Mouse (Mus musculus) WW6 (cell line): ENCODE data around the gene Gpr157.

Source experiments
- DNase-seq: peaks from one replicate; pipeline ENCODE4 v3.0.0-alpha.2; 2013; ENCODE audit warnings: low read depth, low spot score

Gpr157 gene

GRCm38 (mm10) chr4:150110373-150110772 lies 23.2 kb downstream of the Gpr157 start:
- no peak for DNase-seq

- no peak for DNase-seq
Observed at GRCm38 (mm10) chr4:150112867-150113266, 25.7 kb downstream of the Gpr157 start.

- no peak for DNase-seq
Observed at GRCm38 (mm10) chr4:150114505-150115061, 27.4 kb downstream of the Gpr157 start.

GRCm38 (mm10) chr4:150117311-150117710 lies 30.1 kb downstream of the Gpr157 start:
- no peak for DNase-seq

GRCm38 (mm10) chr4:150118163-150118562 lies 31.0 kb downstream of the Gpr157 start:
- no peak for DNase-seq

DNA sequence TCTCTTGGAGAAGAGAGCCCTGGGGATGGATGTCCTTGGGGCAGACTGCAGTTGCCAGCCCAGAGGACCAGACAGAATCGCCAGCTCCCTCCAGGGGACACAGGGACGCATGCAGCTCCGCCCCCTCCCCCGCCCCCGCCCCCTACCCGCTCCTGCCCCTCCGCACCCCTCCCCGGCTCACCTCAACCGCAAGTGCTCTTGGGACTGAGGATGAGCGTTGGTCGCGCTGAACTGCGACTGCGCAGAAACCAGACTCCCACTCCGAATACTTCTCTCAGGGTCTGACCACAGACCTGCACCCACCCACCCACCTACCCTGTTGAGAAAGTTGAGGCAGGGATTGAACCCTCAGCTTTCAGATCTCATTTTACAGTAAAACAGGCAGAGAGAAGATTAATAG lies 31.9 kb downstream of the Gpr157 start, which contains the start of gene Slc2a5:
Gene Slc2a5 (plus strand): TSS at position 229 of the 400 bp plus-strand sequence.
- no peak for DNase-seq

DNA sequence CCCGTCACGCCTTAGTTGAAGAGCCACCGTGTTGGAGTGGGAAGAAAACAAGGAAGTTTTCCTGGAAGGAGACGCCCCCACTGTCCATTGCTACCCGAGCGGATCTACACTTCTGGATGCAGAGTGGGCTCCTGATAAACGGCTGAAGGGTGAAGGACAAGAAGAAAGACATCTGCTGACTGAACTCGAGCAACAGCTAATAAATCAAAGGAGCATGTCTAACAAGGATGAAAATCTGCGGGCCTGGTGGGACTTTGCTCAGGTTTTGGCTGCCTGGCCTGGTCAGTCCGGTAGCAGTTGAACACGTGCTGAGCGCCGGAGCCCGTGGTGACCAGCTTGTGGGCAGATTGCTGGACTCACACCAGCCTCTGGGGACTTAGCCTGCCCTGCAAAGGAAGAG lies 32.5 kb downstream of the Gpr157 start:
- no peak for DNase-seq

GRCm38 (mm10) chr4:150120173-150120833 lies 33.1 kb downstream of the Gpr157 start:
- DNase-seq = no peak

GRCm38 (mm10) chr4:150121430-150121829 lies 34.3 kb downstream of the Gpr157 start:
- no peak for DNase-seq

DNA sequence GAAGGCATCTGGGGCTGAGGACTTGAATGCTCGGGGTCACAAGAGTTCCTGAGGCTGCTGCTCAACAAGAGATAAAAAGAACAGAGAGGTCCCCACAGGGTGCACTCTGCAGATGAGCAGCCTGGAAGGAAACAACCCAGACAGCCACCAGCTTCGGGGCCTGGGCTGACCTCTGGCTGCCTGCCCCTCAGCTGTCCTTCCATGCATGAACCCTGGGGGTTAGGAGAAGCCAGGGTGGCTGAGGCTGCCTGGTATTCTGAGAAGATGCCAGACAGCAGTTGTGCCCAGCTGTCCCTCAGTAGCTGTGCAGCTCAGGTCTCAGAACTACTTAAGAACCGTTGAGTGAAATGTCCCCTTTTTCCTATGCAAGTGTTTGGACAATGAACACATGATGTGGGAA lies 35.3 kb downstream of the Gpr157 start:
- DNase-seq = no peak

DNA sequence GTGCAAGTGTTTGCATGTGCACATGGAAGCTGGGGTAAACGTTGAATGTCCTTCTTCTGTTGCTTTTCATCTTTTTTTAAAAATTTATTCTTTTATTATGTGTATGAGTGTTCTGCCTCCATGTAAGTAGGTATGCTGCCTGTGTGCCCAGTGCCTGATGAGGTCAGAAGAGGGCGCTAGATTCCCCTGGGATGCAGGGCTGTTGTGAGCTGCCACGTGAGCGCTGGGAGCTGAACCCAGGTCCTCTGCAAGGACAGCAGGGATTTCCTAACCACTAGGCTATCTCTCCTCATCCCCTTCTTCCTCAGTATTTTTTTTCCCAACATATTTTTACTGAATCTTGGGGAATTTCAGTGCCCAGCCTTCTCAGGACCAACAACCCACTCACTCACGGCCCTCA lies 39.2 kb downstream of the Gpr157 start:
- no peak for DNase-seq

DNA sequence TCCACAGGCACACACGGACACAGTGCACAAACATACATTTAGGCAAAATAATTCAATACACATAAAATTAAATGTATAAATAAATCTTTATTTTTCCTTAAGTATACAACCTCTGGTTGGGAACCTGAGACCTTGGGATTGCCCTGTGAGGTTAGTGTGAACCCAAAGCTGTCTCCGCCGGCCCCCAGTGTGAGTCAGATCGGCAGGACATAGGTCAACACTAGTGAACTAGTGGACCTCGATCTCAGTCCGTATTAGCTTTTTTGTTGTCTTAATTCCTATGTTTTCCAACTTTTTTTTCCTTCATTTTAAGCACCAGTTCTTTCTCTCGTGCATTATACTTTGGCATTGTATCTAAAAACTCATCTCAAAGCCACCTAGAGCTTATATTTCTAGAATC lies 40.7 kb downstream of the Gpr157 start:
- DNase-seq = no peak

GRCm38 (mm10) chr4:150128571-150128970 lies 41.4 kb downstream of the Gpr157 start:
- no peak for DNase-seq

DNA sequence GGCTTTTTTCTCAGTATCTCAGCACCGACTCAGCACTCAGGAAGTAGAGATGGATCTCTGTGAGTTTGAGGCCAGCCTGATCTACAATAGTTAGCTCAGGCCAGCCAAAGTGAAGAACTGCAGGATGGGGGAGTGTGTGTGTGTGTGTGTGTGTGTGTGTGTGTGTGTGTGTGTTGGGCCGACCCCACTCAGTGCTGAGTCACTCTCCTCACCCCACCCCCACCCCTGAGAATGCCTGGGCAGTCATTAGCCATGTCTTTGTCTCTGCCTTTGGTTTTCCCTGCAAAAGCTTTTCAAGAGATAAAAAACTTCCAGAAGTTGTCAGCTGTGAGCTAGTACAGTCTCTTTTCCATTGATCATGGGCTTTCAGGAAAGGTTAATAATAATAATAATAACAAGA lies 43.5 kb downstream of the Gpr157 start:
- DNase-seq = no peak

DNA sequence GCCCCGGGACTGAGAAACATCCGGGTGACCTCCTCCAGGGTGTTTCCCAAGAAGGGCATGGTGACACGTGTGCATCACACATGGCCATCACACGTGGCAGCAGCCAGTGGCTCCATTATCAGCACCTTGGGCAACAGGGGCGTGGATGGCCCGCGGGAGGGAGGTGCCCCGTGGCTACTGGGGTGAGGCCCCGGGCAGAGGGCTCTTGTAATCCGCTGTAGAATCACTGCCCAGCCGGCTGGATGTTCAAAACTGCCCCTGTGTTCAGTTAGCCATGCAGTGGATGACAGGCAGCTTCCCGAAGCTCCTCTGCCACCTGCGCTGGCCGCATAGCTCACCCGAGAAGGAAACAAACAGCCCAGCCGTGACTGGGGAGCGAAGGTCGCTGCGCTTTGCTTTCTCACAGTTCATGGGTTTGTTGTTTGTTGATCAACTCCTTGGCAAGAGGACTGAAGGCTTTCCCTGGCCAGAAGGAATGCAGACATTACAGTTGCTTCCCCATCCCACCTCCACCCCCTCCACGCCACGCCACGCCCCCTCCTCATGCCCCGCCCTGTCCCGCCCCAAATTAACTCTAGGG lies 45.6 kb downstream of the Gpr157 start:
- DNase-seq = no peak

GRCm38 (mm10) chr4:150135254-150135653 lies 48.1 kb downstream of the Gpr157 start:
- no peak for DNase-seq

DNA sequence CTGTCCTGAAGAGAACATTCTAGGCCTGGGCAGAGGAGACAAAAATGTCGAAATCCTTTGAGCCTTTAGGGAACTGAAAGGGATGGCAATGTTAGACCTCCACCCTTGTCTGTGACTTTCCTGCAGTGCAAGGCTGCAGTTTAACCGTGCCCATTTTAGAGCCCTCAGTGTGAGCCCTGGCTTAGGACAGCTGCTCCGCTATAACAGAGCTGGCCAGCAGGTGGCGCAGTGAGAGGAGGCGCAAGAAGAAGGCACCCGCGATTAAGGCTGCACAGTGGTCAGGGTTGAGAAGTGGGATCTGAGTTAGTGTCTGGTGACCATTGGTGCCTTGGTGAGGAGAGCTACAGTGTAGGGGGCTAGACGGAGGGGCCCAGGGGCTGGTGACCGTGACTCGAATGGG lies 49.5 kb downstream of the Gpr157 start:
- DNase-seq = no peak

DNA sequence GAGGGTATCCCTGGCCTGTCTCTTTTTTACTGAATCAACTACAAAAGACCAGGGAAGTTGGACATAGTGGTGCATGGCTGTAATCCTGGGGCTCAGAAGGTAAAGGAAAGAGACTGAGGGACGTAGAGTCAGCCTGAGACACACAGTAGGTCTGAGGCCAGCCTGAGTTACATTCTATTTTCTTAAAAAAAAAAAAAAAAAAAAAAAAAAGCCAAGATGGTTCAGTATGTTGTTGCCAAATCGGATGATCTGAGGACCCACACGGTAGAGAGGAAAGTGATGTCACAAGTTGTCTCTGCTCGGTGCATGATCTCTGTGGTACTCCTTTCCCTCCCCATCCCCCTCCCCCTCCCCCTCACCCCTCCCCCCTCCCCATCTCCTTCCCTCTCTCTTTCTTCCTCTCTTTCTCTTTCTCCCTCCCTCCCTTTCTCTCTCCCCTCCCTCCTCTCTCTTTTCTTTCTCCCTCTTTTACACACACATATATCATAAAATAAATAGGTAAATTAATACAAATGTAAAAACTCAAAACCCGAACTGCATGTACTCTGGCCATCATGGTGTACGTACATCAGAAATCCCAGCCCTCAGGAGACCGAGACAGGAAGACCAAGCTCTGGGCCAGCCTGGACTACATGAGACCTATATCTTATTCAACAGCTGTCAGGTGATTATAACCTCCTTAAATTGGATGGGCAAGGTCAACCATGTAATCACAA lies 50.4 kb downstream of the Gpr157 start:
- no peak for DNase-seq

GRCm38 (mm10) chr4:150138084-150138543 lies 50.9 kb downstream of the Gpr157 start:
- DNase-seq = no peak

- no peak for DNase-seq
Observed at GRCm38 (mm10) chr4:150139090-150139489, 51.9 kb downstream of the Gpr157 start.

DNA sequence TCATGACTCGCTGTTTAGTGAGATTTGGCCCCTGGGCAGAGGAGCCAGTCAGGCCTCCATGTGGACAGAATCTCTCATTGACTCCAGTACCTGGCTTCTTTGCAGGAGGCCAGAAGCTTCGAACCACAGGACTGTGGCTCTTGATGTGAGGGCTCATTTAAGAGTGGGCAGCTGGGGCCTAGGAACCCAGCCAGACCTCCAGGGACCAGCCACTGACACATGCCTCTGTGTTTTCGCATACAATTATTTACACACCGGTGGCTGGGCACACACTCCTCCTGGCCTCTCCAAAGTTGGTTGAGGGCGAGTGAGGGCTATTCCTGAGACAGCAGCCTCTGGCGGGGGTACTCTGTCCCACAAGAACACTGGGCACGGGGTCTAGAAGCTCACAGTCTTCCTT lies 53.2 kb downstream of the Gpr157 start:
- DNase-seq = no peak

GRCm38 (mm10) chr4:150144242-150144641 lies 57.1 kb downstream of the Gpr157 start:
- peak; percentile 69 for DNase-seq

GRCm38 (mm10) chr4:150146286-150146685 lies 59.1 kb downstream of the Gpr157 start:
- DNase-seq = no peak
